Mouse (Mus musculus) Patski (cell line): Measurements from ENCODE around the gene Lgals4. TPM values are rescaled to one million over a fixed set of nuclear protein-coding genes. Genes with fewer than 3 reads are reported as not detected.

Source experiments
- ATAC-seq: fragments of 100-300 bp; one replicate; pipeline ENCODE4 v1.8.0; 2021
- CTCF ChIA-PET: fragments of 350-600 bp; sonication (Branson Sonifier 250); formaldehyde crosslinking; loops from one replicate; lab custom pipeline; 2022; ENCODE audit warnings: inconsistent platforms; lab: Charles Lee
- POLR2A ChIA-PET: fragments of 350-600 bp; sonication (Branson Sonifier 250); formaldehyde crosslinking; loops from one replicate; lab custom pipeline; 2022; ENCODE audit warnings: antibody characterized with exemption, inconsistent platforms; lab: Charles Lee
- DNase-seq: peaks from one replicate; pipeline ENCODE4 v3.0.0-alpha.2; 2011; ENCODE audit warnings: low read depth, low spot score
- H3K27me3 ChIP-seq: fragments of 371-371 bp; one replicate; pipeline ENCODE4 v1.5.1; 2021
- CTCF ChIP-seq: fragments of 100-300 bp; IDR thresholded peaks from one replicate; pipeline ENCODE4 v1.5.1; 2021
- in situ Hi-C: fragments of 300-500 bp; cut with MboI; formaldehyde crosslinking; loops from 3 replicates; pipeline ENCODE4 v1.11.1; 2018; ENCODE audit warnings: low pct_unique_long_range_greater_than_20kb, mixed read lengths
- polyA plus RNA-seq: library from polyadenylated mRNA; unstranded; gene quantifications from one replicate; pipeline ENCODE4 v1.2.3, GENCODE M21; 2021

The Lgals4 gene
- polyA plus RNA-seq, 1 experiment from 2014 or later, result 4.1 TPM

GRCm38 (mm10) chr7:28794496-28794895 is 39.2 kb upstream of the Lgals4 start:
- H3K27me3 ChIP-seq, result no peaks in the 10 kb centered on the region
- ChIA-PET POLR2A (no interaction called here), CTCF (interaction anchor here (1.6 to 5.3 kb wide), 2 partner anchors 33 to 73 kb away, joined by 4 to 43 read pairs; no protein-coding TSS in a partner anchor)
- ATAC-seq, result no peak
- in situ Hi-C loops, result no loop called here
- DNase-seq, result no peak
- no peak for TF ChIP-seq CTCF

- DNase-seq (no peak), ATAC-seq (no peak)
- no peak for TF ChIP-seq CTCF
- ChIA-PET CTCF (interaction anchor here (0.6 to 5.3 kb wide), 5 partner anchors 24 to 82 kb away, joined by 3 to 43 read pairs (median 3); no protein-coding TSS in a partner anchor), POLR2A (interaction anchor here (1.0 kb wide), 1 partner anchor 25 kb away, joined by 5 read pairs; no protein-coding TSS in a partner anchor)
- in situ Hi-C loops, result loop anchor here (5.0 kb wide), 1 partner anchor 71 kb away; no protein-coding TSS in a partner anchor
- no peaks in the 10 kb centered on the region for H3K27me3 ChIP-seq
These were observed 37.8 kb upstream of the Lgals4 start for GRCm38 (mm10) chr7:28795832-28796231.

- ChIA-PET CTCF (interaction anchor here (0.7 to 5.3 kb wide), 5 partner anchors 12 to 71 kb away, joined by 3 to 43 read pairs (median 3); no protein-coding TSS in a partner anchor), POLR2A (interaction anchor here (1.0 to 1.4 kb wide), 2 partner anchors 13 to 25 kb away, joined by 5 to 9 read pairs; no protein-coding TSS in a partner anchor)
- ATAC-seq (no peak), DNase-seq (no peak)
- no peaks in the 10 kb centered on the region for H3K27me3 ChIP-seq
- in situ Hi-C loops, result loop anchor here (5.0 kb wide), 1 partner anchor 71 kb away; no protein-coding TSS in a partner anchor
- TF ChIP-seq CTCF, result peak; percentile 99
These were observed 37.1 kb upstream of the Lgals4 start for GRCm38 (mm10) chr7:28796562-28796975.

GRCm38 (mm10) chr7:28799994-28800393 is 33.7 kb upstream of the Lgals4 start:
- POLR2A ChIA-PET, result no interaction called here
- ATAC-seq, result no peak
- TF ChIP-seq CTCF, result no peak
- no peak for DNase-seq
- CTCF ChIA-PET, result interaction anchor here (5.3 kb wide), 1 partner anchor 68 kb away, joined by 43 read pairs; no protein-coding TSS in a partner anchor
- in situ Hi-C loops, result loop anchor here (5.0 kb wide), 1 partner anchor 67 kb away; no protein-coding TSS in a partner anchor
- H3K27me3 ChIP-seq, result no peaks in the 10 kb centered on the region

- POLR2A ChIA-PET, result interaction anchor here (0.6 to 1.2 kb wide), 3 partner anchors 11 to 28 kb away, joined by 3 to 4 read pairs (median 3); no protein-coding TSS in a partner anchor
These were observed 32.2 kb upstream of the Lgals4 start for GRCm38 (mm10) chr7:28801451-28801850.

GRCm38 (mm10) chr7:28801901-28802670 is 31.6 kb upstream of the Lgals4 start:
- POLR2A ChIA-PET, result interaction anchor here (0.6 to 1.2 kb wide), 2 partner anchors 18 to 28 kb away, joined by 3 read pairs; no protein-coding TSS in a partner anchor
- DNase-seq (no peak), ATAC-seq (peak; percentile 79)
- in situ Hi-C loops, result no loop called here
- CTCF ChIA-PET, result interaction anchor here (1.0 to 1.4 kb wide), 2 partner anchors 10 to 65 kb away, joined by 3 read pairs; no protein-coding TSS in a partner anchor
- H3K27me3 ChIP-seq, result no peaks in the 10 kb centered on the region
- no peak for TF ChIP-seq CTCF

More at GRCm38 (mm10) chr7:28801451-28801850, 32.2 kb upstream of the Lgals4 start:
- in situ Hi-C loops, result no loop called here
- DNase-seq, result no peak
- no peak for TF ChIP-seq CTCF
- H3K27me3 ChIP-seq, result no peaks in the 10 kb centered on the region
- ATAC-seq, result no peak
- CTCF ChIA-PET, result no interaction called here

GRCm38 (mm10) chr7:28802846-28803588 is 30.6 kb upstream of the Lgals4 start:
- TF ChIP-seq CTCF, result no peak
- H3K27me3 ChIP-seq, result no peaks in the 10 kb centered on the region
- in situ Hi-C loops, result no loop called here
- POLR2A ChIA-PET, result interaction anchor here (0.7 kb wide), 1 partner anchor 14 kb away, joined by 3 read pairs; no protein-coding TSS in a partner anchor
- DNase-seq, result no peak
- ATAC-seq, result no peak
- CTCF ChIA-PET, result interaction anchor here (1.0 to 1.4 kb wide), 3 partner anchors 9 to 64 kb away, joined by 3 read pairs; no protein-coding TSS in a partner anchor

- ATAC-seq (no peak), DNase-seq (no peak)
- CTCF ChIA-PET, result interaction anchor here (1.3 kb wide), 1 partner anchor 17 kb away, joined by 3 read pairs; no protein-coding TSS in a partner anchor
- TF ChIP-seq CTCF, result no peak
- POLR2A ChIA-PET, result interaction anchor here (0.6 to 0.7 kb wide), 3 partner anchors 15 to 97 kb away, joined by 3 read pairs; no protein-coding TSS in a partner anchor
- in situ Hi-C loops, result no loop called here
- H3K27me3 ChIP-seq, result no peaks in the 10 kb centered on the region
These were observed 29.9 kb upstream of the Lgals4 start for GRCm38 (mm10) chr7:28803756-28804155.

GRCm38 (mm10) chr7:28806869-28807268 is 26.8 kb upstream of the Lgals4 start:
- no peaks in the 10 kb centered on the region for H3K27me3 ChIP-seq
- ATAC-seq (no peak), DNase-seq (no peak)
- POLR2A ChIA-PET, result interaction anchor here (0.6 kb wide), 1 partner anchor 147 kb away, joined by 4 read pairs; no protein-coding TSS in a partner anchor
- CTCF ChIA-PET, result no interaction called here
- in situ Hi-C loops, result no loop called here
- TF ChIP-seq CTCF, result no peak
